Mouse (Mus musculus) frontal cortex, postnatal 25 days (tissue): Measurements from ENCODE around the gene Pla2g6.

Experiments used
- DNase-seq, 2 experiments: peaks; one replicate each; pipeline ENCODE4 v3.0.0; 2022; ENCODE audit warnings: low spot score in 2 of 2

Pla2g6 gene

DNA sequence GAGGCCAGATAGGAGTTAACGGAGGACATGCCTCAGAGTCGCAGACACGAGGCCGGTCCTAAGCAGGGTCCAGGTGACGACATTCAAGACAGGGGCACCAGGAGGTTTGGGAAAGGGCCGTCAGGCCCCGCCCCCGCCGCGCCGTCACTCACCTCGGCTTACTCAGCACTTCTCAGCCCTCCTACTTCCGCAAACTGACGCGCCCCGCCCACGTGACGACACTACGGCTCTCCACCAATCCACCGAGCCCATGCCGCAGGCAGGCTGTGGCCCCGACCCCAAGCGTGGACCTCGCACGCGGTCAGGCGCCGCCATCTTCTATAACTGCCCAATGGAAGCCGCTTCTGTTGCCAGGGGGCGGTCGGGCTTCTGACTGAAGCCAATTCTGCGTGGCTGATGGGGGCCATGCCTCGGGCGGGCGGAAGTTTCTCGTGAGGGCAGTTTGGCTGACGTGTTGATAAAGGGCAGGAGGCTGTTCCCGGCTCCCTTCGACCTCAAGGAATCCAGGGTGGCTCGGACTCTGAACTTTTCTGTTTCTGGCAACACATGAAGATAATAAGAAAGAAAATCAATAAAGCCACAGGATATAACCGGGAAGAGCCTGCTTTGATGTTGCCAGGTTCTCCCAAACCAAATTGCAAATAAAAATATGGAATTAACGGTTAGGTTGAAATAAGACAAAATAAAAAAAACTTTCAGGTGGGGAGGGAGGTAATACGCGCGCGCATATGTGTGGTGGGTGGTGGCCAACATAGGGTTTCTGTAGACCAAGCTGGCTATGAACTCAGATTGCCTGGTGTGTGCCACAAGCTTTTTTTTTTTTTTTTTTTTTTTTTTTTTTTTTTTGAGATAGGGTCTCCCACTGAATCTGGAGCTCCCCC is at the start of gene Pla2g6:
TSS of gene Pla2g6 (minus strand) at position 333 of the 881 bp plus-strand sequence.
- DNase-seq: peak; percentile 93 to 97

DNA sequence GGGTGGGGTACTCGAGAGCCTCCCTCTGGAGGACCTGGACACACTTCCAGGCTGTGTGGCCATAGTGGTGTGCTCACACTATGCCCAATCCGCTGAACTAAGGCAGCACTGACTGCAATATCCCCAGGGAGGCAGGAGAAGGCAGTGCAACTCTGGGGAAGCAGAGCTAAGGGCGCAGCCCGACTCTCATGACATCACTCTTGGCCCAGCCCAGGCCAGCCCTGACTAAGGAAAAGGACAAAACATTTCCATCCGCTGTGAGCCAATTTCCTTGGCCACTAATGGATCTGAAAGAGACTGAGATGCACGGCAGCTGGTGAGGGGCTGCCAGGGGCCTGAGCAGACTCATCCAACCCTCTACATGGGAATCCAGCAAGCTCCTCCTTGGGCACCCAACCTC is 49.5 kb upstream of the Pla2g6 start:
- no peak for DNase-seq

DNA sequence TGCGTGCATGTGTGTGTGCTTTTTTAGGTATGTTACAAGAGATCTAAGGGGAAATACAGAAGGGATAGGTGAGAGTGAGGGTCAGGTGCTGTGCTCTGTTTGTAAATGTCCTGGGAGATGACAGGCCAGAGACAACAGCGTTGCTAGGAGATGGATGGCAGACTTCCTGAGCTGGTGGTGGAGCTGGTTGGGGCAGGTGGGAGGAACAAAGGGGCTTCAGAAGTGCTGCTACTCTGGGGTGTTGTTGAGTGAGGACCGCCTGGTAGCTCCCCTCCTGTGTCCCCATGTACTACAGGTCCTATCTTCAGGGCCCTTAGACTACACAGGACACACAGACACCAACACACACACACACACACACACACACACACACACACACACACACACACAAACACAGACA is 46.6 kb upstream of the Pla2g6 start:
- DNase-seq: no peak

DNA sequence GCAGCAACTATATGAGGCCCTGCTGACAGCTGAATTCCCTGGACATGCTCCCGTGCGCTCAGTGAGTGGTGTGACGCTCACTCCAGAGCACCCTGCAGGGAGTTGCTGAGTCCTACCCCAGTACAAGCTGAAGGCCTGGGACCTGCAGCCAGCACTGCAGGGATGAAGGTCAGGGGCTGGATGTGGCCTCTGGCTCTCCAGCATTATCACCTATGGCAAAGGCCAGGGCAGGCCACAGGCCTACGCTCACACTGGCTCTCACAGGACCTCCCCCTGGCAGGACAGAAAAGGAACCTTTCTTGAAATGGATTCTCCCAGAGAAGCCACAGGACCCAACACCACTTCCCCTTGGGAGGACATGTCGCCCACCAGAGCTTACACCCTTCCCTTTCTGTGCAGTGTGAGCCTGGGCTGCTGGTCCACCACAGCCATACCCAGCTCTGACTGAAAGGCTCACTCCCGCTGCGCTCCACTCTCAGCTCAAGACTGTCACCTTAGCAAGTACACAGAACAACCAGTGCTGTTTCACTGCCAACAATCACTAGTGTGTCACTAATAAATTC is 42.2 kb upstream of the Pla2g6 start:
- DNase-seq: no peak

DNA sequence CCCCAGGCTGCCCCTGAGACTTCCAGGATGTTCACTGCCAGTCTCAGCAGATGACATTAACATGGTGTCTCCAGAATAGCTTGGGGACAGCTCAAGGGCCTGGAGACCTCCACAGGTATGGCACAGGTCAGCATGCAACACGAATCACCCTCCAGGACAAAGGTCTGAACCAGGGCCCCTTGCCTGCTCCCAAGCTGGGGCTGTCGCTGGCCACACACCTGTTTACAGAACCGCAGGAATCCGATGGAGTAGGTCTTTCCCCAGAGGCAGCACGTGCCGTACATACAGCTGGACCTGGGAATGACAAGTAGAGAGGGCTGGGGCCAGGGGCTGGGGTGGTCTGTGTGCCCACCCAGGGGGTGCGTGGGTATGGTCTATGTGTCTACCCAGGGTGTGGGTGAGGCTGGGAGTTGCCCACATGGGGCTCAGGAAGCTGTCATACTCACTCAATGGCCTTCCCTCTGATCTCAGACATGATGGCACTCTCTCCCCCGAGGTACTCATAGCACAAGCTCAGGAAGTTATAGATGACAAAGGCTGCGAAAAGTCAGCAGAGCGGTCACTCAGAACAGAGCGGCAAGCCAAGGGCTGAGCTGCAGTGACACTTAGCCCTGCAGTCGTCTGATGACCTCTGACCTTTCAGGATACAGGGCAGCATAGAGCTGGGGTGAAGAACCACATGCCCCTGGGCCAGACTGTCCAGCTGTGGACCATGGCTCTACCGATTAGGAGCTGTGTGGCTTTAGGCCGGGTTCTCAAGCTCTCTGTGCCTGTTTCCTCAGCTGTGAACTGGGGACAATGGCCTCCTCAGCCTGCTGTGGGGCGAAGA is 41.5 kb upstream of the Pla2g6 start:
- DNase-seq: no peak

DNA sequence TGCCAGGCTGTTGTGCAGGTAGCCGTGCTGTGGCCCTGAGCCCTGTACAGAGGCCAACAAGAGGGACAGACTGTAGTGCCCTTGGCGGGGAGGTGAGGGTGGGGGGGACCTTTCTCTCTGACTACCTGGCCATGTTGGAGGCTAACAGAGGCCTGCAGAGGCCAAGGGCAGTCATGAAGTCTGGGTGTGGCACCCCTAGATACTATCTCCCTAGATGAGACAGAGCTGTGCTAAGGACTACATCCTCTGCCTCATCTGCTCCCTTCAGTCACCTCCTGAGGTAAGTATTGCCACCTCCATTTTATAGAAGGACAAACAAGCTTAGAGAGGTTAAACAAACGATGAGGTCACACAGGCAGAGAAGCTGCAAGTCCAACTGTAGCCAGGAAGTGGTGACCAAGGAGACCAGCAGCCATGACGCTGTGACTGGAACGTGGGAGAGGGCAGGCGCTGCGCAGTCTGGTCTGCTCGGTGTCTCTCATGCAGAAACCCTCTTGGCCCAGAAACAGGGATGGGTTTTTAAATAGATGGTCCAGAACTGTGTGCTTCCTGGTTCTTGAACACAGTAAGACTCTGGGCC is 40.8 kb upstream of the Pla2g6 start:
- no peak for DNase-seq

DNA sequence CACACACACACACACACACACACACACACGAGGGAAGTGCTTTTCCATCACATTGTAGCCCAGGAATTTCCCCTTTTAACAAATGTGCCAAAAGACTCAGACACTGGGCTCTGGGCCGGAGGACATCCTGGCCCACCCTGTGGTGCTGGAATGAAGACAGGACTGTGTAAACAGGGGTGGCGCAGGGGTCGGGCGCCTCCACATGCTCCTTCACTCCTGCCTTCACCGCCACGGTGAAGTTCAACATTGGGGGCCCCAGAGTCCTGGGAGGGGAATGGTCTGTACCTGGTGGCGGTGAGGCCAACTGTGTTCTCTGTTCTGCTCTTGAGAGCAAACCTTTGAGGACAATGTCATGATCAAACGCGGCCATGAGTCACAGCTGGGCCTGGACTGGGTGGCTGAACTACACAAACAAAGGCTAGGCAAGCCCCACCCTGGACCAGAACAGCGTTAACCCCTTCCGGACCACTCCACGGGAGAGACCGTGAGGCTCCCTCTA is 40.2 kb upstream of the Pla2g6 start:
- no peak for DNase-seq

DNA sequence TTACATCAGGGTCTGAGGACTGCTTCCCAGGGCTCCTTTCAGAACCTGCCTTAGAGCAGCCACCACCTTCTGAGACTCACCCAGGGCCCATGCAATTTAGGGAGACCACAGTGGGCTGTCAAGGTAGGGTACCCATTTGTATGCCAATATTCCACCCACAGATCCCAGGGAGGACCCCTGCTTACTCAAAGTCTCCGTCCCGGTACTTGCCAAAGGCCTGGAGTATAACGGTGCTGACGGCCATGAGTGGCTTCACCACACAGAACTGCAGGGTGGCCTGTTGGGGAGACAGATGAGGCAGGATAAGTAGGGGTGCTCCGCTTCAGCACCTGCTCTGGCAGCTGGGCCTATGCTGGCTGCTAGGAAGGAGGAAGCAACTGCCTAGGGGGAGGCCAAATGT is 38.2 kb upstream of the Pla2g6 start:
- no peak for DNase-seq

DNA sequence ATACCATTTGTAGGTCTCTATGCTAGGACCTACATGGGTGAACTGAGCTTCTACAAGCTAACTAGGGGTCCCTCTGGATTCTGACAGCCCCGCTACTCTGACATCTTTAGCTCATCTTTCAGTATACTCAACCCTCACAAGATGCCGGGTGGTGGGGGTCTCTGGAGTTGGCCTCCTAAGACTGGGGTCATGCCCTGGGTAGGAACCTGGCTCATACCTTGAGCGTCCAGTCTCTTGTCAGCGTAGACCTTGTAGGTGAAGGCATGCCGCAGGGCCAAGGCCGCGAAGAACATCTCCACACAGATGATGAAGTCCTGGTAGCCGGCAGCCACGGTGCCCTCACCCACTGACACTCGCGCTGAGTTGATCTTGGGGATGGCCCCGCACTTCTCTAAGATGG is 36.9 kb upstream of the Pla2g6 start:
- DNase-seq: no peak

DNA sequence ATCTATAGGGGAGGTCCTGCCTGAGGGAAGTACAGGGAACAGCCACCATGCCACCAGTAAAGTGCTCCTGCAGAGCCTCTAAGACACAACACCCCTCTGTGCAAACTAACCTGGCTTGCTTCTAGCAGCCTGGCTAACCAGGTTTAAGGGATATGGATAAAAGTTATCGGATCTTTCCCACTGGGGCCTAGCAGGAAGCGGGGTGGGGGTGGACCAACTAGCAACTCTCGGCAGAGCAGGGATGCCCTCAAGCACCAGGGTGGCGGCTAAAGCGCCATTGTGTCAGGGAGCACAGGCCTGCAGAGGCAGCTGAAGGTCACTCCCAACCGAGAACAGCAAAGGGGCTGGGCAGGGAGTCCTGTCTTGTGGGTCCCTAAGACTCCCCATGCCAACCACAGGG is 35.9 kb upstream of the Pla2g6 start:
- DNase-seq: no peak

DNA sequence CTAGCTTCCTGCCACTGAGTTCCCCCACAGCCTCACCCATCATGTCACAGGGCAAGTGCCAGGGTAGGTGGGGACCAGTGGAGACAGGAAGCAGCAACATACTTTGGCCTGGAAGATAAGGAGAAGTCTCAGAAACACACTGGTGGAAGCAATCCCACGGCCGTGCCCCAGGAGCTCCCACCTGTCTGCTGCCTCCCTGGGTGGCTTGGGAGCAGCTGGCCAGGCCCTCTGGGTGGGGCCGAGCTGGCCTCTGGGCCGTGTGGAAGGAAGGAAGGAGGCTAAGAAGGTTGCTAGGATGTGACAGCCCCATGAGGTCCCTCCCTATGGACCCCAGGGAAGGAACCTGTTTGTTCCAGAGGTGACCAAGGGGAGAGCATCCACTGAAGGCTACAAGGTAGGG is 32.8 kb upstream of the Pla2g6 start:
- no peak for DNase-seq

DNA sequence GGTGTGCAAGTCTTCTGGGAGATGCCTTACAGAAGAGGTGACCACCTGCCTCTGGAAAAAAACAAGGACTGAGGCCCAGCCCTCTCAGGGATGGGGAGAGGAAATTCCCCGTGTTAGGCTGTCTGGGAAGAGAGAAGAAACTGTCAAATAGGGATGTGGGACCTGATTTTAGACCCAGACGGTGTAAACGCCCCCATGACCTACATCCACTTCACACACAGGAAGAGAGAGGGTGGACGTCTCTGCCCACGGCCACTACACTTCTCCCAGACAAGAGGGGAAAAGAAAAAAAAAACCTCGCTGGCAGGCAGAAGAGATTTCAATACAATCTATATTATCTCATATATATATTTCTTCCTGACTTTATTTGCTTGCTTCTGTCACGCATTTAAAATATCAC is 32.2 kb upstream of the Pla2g6 start:
- no peak for DNase-seq

DNA sequence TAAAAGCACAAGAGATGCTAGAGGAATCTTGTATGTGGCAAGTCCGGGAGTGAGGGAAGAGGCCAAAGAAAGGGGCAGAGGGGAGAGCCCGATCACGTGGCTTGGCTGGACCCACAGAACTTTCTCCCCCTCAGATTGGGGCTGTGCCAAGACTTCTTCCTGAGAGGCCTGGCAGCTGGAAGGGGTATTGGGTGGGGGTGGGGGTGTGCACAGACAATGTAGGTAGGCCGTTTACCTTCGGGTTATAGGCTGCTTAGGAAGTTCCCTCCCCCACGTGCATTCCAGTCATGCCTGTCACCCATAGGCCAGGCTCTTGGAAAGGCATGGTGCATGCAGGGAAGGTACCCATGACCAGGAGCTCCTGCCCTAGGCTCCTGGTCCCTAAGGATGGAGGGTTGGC is 31.8 kb upstream of the Pla2g6 start:
- DNase-seq: no peak

DNA sequence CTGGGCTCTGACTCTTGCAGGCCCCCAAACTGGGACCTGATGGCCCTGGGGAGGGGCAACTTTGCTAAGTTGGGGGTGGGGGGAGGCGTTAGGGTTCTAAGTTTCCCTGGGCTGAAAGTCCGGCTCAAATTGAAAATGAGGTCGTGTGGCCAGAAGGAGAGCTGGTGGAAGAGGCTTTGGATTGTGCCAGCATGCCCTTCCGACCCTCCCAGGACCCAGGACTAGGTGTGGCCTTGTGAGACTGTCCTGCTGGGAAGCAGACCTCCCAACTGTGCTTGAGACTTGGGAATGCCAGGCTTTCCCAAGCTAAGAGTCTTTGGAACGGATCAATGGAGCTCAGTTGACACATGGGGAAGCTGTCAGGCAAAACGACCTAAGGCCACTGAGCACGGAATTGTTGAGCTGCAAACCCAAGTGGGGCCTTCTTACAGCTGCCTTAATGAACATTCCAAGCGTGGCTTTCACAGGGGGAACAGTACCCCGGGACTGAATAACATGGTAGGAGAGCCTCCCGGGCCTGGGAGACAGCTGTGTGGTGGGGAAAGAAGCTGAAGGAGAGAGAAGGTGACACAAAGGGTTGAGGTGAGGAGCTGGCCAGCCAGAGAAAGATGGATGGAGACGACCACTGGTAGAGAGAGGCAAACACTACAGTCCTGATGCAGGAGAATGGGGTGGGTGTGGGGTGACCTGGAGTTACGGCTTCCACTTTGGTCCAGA is 29.9 kb upstream of the Pla2g6 start:
- no peak for DNase-seq

DNA sequence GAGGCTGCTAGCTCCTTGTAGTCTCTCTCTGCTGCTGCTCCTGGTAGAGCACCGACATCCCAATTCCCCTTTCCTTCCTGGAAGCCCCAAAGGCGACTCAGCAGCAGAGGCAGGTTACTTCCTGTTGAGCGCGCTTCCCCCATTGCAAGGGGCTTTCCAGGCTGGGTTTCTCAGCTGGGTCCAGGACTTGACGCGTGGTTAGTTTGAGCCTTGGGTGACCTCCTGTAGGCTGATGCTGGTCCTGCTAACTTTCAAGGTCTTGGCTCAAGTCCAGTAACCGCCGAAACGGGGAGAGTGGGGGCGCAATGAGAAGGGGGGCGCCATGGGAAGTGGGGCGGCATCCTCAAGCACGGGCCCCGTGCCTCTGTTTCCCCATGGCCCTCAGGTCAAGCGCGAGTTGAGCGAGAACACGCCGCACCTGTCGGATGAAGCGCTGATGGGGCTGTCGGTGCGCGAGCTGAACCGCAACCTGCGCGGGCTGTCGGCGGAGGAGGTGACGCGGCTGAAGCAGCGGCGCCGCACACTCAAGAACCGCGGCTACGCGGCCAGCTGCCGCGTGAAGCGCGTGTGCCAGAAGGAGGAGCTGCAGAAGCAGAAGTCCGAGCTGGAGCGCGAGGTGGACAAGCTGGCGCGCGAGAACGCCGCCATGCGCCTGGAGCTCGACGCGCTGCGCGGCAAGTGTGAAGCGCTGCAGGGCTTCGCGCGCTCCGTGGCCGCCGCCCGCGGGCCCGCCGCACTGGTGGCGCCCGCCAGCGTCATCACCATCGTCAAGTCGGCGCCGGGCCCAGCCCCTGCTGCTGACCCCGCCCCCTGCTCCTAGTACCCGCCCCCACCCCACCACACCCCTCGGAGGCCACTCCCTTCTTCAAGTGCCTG is 29.1 kb upstream of the Pla2g6 start:
- peak; percentile 22 to 45 for DNase-seq

DNA sequence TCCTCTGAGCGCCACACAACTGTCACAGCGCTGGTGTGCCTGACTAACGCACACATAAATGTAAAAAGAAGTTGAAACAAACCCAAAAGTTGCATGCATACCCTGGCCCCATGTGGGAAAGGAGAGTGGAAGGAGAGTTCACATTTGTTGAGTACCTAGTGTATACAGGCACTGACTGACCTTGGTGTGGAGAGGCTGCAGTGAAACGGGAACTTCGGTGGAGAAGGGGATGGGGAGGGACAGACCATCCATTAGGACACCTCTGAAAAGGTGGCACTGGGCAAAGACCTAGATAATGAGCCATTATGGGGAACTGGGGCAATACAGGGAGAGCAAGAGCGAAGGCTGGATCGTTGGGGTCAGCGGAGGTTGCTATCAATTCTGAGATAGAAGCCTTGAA is 28.3 kb upstream of the Pla2g6 start:
- DNase-seq: no peak

DNA sequence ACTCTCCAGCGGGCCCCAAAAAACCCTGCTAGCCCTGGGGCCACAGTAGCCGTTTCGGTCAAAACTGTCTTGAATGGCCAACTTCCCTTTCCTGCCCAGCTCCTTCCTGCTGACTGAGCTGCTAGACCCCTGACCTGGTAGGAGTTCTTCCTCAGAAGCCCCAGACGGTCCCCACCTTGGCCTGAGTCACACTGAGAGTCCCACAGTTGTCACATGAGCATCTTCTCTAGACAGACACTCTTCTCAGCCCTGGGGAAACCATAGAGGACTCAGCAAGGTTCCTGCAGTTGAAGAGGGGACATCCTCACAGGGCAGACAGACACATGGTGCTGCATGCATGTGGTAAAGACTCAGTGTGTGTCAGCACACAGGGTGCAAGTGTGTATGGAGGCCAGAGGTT is 26.4 kb upstream of the Pla2g6 start:
- DNase-seq: no peak

DNA sequence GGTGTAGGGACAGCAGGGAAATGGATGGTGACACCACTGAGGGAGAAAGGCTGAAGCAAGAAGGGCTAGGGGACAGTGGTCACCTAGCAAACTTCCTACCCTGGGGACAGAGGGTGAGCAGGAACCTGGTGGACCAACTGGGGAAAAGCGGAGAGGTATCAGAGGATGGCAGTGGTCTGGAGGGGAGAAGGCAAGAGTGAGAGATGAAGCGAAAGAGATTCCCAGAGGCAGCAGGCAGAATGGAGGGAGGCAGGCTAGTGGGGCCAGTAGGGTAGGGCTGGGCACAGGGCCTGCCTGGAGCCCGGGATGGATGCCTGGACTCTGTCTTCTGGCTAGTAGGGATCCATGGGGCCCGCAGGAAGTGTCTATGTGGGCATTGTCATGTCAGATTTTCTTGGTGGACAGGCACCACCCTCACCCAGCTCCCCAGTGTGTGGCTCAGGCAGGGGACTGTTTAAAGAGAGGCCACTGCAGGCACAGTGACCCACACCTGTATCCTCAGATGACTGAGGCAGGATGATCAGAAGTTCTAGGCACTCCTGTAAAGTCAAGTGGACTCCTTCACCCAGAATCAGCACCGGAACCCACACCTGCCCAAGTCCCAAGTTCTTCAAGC is 25.6 kb upstream of the Pla2g6 start:
- no peak for DNase-seq

DNA sequence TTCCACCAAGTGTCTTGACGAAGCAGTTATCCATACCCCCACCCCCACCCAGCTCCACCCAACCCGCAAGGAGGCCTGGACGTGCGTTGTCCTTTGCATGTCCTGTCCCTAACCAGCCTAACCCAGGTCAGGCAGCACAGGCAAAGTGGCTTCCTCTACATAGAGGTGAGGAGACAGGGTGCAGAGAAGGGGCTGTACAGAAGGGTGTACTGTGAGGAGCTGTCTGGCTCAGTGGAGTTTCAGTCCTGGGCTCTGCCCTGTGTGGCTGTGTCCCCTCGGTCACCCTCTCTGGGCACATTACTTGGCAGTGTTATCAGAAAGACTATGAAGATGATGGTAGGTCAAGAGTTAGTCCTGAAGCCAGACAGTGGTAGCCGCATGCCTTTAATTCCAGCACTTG is 24.3 kb upstream of the Pla2g6 start:
- DNase-seq: no peak

DNA sequence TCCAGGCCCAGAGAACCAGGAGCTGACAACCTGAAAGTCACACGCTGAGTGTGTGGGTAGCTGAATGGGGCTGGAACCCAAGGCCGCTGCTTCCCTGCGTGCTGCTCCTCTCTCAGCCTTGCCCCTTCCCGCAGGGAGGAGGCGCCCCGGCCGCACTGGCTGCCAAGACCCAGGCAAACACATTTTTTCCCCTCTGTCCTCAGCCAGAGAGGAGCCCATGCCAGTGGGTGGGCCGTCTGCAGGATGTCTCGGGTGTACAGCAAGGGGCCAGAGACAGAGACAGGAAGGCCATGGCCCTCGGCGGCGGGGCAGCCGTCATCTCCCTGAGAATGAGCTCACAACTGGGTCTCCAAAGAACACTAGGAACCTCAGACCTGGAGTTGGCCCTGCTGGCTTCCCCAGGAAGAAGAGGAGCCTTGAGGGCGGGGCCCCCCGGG is 23.2 kb upstream of the Pla2g6 start:
- DNase-seq: no peak
